Comparison of ENCODE assay signal across 8 mouse cellular contexts in the genomic region with DNA sequence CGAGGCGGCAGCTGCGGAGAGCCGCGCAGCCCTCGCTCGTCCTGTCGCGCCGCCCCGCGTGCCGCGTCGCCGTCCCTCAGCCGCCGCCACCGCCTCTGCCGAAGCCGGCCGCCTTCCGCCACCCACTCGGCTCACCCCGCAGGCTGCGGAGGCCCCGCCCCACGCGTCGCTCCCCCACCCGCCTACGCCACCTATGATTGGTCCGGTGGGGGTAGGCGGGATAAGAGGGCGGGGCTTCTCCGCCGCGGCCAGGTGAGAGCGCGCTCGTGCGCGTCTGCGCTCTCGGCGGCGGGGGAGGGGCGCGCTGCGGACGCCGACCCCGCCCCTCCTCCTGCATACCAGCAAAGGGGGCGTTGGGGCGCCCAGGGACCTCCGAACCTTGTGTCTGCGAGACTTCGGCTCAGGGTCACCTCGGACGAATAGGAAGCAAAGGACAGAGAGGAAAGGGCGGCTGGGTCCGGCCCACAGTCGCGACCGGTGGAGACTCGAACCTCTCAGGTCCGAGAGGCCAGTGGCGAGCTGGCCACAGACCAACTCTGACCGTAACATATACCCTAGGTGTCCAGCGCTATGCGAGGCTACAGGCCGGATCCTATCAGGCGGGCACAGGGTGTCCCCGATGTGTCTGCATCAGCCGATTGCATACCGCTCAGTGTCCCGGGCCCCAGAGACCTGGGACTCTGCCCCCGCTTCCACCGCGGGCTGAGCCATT. TPM values are rescaled to one million over a fixed set of nuclear protein-coding genes. Genes with fewer than 3 reads are reported as not detected.
DNase-seq lines count a peak whose midpoint lies in the region; ATAC-seq lines count a peak whose summit lies in the region.

Gene Ppp1r13b (minus strand): TSS at position 141 of the 712 bp plus-strand sequence.

- under 1% methylated on average over 78 of the region's 80 CpGs for WGBS in embryonic facial prominence, embryonic 12.5 days
- under 1% methylated on average over 80 of the region's 80 CpGs for WGBS in limb, embryonic 10.5 days
- WGBS in midbrain, embryonic 12.5 days, result under 1% methylated on average over 75 of the region's 80 CpGs

- H3K36me3 ChIP-seq in embryonic facial prominence, embryonic 12.5 days, result no peaks in the 10 kb centered on the region
- H3K36me3 ChIP-seq in limb, embryonic 10.5 days, result no peaks in the 10 kb centered on the region
- no peaks in the 10 kb centered on the region for H3K36me3 ChIP-seq in midbrain, embryonic 12.5 days

- peak within 1 kb of the TSS; percentile 87 for H3K4me2 ChIP-seq in embryonic facial prominence, embryonic 12.5 days (replicated peaks)
- peak within 1 kb of the TSS; percentile 92 for H3K4me2 ChIP-seq in midbrain, embryonic 12.5 days (replicated peaks)

- peak within 1 kb of the TSS; percentile 87 for H3K9ac ChIP-seq in embryonic facial prominence, embryonic 12.5 days
- H3K9ac ChIP-seq in midbrain, embryonic 12.5 days (replicated peaks), result peak within 1 kb of the TSS; percentile 76

- H3K27me3 ChIP-seq in embryonic facial prominence, embryonic 12.5 days, result 0 out of 2 replicates have a peak, but pooled peaks cover 11% of the 10 kb centered on the region
- H3K27me3 ChIP-seq in limb, embryonic 10.5 days (ENCODE audit: low read depth, poor library complexity, severe bottlenecking), result peaks cover 52% of the 10 kb centered on the region
- H3K27me3 ChIP-seq in midbrain, embryonic 12.5 days, result peaks cover 56% of the 10 kb centered on the region

- H3K9me3 ChIP-seq in embryonic facial prominence, embryonic 12.5 days, result no peaks in the 10 kb centered on the region
- H3K9me3 ChIP-seq in limb, embryonic 10.5 days (replicated peaks), result no peaks in the 10 kb centered on the region
- no peaks in the 10 kb centered on the region for H3K9me3 ChIP-seq in midbrain, embryonic 12.5 days

- peaks cover 4% of the 10 kb centered on the region; the same call in 1 of the 2 replicates for H3K4me1 ChIP-seq in embryonic facial prominence, embryonic 12.5 days
- H3K4me1 ChIP-seq in limb, embryonic 10.5 days, result peaks cover 19% of the 10 kb centered on the region
- H3K4me1 ChIP-seq in midbrain, embryonic 12.5 days, result peaks cover 9% of the 10 kb centered on the region

- H3K4me3 ChIP-seq in embryonic facial prominence, embryonic 12.5 days, result peak within 1 kb of the TSS; percentile 78
- peak within 1 kb of the TSS; percentile 88 for H3K4me3 ChIP-seq in limb, embryonic 10.5 days
- H3K4me3 ChIP-seq in midbrain, embryonic 12.5 days, result peak within 1 kb of the TSS; percentile 69

- H3K27ac ChIP-seq in embryonic facial prominence, embryonic 12.5 days, result peak within 1 kb of the TSS; percentile 75
- peak within 1 kb of the TSS; percentile 75 for H3K27ac ChIP-seq in limb, embryonic 10.5 days
- H3K27ac ChIP-seq in midbrain, embryonic 12.5 days (replicated peaks), result peak within 1 kb of the TSS; percentile 82

- peak; percentile 85 for DNase-seq in 3134 (ENCODE audit: extremely low read depth, insufficient read length, low spot score)
- peak; percentile 94 to 97 for DNase-seq in adrenal gland, postnatal 36 days
- peak; percentile 92 to 94 for DNase-seq in heart, adult 18-20 months
- DNase-seq in kidney, adult 18-20 months, result peak; percentile 94
- DNase-seq in limb, embryonic 10.5 days (ENCODE audit: low spot score), result peak; percentile 92
- DNase-seq in skeletal muscle tissue, adult 2 months (ENCODE audit: low read depth, low spot score), result peak; percentile 83

- peak; percentile 93 for ATAC-seq in embryonic facial prominence, embryonic 12.5 days (ENCODE audit: insufficient number of reproducible peaks, insufficient read depth, low FRiP score, low TSS enrichment)
- ATAC-seq in midbrain, embryonic 12.5 days (ENCODE audit: low FRiP score, low read depth), result peak; percentile 95

RNA-seq across cellular contexts. Expression of gene Ppp1r13b, which starts in this region (rescaled TPM):
- total RNA-seq in adrenal gland, postnatal 36 days (2021), result 10 to 100 TPM; 13.8 to 18.8 TPM
- polyA plus RNA-seq in embryonic facial prominence, embryonic 12.5 days (2016; fragmentation: Nextera tagmentation; extraction: Ambion mirVana), result 13.5 and 14.1 TPM in 2 replicates
- 10 to 100 TPM; 16.9 to 17.8 TPM for total RNA-seq in heart, adult 18-20 months (2021)
- polyA plus RNA-seq in limb, embryonic 10.5 days (2016; fragmentation: Nextera tagmentation; extraction: Ambion mirVana), result 4.8 and 6.0 TPM in 2 replicates
- 11.6 and 12.8 TPM in 2 replicates for polyA plus RNA-seq in midbrain, embryonic 12.5 days (2016; fragmentation: Nextera tagmentation; extraction: Ambion mirVana)

Comparison
In these comparisons a context has a peak if more than half of its experiments do, and no peak if none do; other contexts are left out.
1. Peak in every context shown above with its lines: DNase-seq, ATAC-seq, H3K4me3 ChIP-seq and H3K27ac ChIP-seq.